Mouse (Mus musculus) megakaryocyte, adult 5-6 weeks (primary cell): Measurements from ENCODE around the gene Prex1. TPM values are rescaled to one million over a fixed set of nuclear protein-coding genes. Genes with fewer than 3 reads are reported as not detected.

Experiments used
- ATAC-seq: 2 replicates; pipeline ENCODE4 v1.8.0; 2016; ENCODE audit warnings: mild to moderate bottlenecking, inconsistent platforms; ENCODE audit not compliant: poor library complexity, severe bottlenecking
- total RNA-seq, 2 experiments: library from RNA; stranded (forward) in 1 of 2; stranded (reverse) in 1 of 2; fragments of 153-499, 151-499 nt in 1 of 2; fragments of 221-1000, 200-1000 nt in 1 of 2; gene quantifications; 2 replicates each; pipeline versions ENCODE4 v1.2.3 to v1.2.4; 2015 to 2017

Prex1 gene
- total RNA-seq, 2 experiments from 2014 or later: 61.1 to 85.4 TPM

DNA sequence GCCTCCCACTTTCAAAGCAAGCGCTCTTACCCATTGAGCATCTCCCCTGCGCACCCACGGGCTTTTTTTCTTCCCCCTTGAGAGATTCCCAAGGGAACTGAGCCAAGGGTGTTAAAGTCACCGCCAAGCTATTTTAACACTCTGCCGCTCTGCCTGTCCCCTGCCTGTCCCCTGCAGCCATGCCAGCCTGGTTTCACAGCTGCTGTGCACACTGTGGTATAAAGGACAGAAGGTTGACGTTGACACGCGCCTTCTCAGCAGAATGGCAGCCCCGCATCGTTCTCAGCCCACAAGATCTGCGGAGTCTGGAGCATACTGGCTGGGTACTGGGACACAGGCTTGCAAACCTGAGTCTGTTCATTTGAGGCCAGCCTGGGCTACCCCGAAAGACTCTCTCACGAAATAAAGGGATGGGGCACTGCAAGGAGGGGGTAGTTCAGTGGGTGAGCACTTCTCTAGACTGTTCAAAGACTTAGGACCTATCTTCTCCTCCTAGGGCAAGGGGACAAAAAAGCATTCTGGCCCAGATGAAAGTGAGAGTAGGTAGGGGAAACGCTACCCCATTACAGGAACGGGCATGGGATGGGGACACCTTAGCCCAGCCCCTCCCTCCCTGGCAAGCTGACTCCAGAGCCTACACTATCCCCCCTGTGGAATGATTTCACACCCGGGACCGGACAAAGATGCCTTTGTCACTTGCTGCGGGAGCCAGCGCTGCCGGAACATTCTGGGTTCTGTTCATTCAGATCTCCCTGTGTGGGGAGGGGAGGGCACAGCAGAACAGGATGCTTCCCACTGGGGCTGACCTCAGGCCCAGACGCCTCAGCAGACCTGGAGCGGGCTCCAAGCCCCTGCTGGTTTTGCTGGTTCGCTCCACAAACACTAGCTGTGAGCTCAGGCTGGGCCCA lies 21.8 kb downstream of the Prex1 start:
- ATAC-seq: no peak

DNA sequence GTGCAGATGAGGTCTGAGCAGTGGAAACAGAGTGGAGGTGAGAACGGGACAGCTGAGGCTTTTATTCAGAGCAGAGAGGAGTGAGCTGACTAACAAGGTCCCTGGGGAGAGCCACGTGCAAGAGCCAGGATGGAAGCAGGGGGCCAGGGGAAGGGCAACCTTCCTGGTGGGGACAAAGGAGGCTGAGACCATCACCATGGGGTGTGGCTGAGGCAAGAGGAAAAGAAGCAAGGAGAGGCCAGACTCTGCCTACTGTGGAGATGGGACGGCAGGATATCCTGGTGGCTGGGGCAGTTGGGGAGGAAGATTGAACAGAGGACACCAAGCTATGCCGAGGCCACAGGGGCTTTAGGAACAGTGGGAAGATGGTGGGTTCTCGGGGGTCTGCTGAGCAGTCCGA lies 26.7 kb downstream of the Prex1 start:
- no peak for ATAC-seq

DNA sequence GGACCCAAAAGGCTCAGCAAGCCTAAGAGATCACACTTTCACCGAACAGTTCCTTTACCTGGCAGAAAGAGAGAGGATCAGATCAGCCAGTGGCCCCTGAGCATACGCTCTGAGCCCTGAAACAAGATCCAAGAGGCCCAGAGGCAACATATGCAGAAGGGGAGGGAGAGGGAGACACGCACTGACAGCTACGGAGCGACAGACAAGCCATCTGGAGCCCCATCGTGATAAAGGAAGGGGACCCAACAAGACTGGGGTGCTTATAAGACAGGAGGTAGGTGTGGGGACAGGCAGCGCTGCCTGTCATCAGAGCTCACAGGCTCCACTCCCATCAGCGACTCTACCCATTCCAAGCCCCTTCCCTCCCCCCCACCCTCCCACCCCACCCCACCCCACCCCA lies 27.8 kb downstream of the Prex1 start:
- no peak for ATAC-seq

DNA sequence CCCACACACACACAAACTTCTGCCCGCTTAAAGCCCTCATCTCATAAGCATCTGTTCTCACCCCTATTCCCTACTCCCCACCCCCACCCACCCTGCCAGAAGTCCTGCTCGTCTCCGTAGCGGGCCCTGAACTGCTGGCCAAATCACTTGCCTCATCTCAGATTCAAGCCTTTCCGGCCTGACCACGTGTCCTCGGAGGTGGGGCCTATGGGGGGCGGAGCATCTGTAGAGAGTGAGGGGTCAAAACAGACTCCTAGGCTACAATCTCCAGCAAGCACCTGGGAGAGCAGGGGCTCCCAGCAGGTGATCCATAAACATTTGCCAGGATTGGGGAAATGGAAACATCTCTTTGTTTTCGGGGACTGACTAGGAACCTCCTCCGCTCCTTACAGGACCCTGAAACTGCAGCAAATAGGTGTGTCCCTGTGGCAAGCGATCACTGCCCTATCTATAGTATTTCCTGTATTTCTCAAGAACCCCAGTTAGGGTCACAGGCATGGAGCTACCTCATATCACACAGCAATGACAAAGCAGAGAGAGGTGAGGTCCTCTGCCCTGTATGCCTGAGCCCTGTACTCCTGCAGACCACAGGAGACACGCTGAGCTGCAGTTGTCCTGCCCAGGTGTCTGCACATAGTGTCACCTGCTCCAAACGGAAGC lies 29.6 kb downstream of the Prex1 start:
- peak; percentile 90 for ATAC-seq

DNA sequence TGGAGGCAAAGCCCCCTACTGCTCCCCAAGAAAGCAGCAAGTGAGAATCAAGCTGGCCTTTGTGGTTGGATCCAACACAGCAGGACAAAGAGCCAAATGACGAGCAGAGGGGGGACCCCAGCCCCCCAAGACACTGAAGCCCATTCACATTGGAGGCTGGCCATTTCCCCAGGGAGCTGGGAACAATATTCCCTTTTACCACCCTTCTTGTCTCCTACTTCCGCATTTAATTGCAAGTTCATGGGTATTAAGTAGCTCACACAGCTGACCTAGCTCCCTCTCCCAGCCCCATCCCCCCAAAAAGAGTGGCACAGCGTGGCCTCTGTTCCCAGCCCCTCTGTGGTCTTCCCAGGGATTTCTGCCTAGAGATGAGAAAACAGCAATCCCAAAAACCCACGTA lies 30.8 kb downstream of the Prex1 start:
- no peak for ATAC-seq

DNA sequence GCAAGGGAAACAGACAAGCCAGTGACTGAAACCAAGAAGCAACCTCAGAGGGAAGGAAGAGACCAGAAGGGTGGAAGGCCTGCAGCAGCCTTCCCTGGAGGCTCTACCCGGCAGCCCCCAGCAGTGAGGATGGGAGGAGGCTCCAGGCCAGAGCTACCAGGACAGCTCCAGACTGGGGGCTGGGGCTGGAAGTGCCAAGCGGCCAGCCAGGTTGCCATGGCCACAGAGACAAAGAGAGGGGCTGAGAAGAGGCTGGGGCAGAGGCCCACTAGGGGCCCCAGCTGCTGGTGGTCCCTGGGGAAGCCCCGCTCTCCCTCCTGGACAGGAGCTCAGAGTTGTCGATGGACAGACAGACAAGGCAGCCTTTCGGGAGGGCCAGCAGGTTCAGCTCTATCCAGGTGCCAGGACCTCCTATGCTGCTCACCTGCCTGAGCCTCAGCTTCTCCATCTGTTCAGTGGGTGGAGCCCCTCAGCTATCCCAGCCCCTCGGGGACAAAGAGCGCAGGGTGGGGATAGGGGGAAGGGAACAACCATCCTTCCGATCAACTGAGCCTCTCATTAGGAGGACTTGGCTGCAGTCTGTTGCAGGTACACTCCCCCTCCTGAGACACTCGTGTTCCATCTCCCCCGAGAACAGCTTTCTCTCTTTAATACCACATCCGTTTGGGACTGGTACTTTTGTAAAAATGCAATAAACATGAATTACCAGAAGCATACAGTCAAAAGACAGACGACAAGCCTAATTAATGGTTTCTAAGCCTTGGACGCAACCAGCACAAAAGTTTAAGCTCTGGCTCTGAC lies 34.5 kb downstream of the Prex1 start:
- ATAC-seq: no peak

DNA sequence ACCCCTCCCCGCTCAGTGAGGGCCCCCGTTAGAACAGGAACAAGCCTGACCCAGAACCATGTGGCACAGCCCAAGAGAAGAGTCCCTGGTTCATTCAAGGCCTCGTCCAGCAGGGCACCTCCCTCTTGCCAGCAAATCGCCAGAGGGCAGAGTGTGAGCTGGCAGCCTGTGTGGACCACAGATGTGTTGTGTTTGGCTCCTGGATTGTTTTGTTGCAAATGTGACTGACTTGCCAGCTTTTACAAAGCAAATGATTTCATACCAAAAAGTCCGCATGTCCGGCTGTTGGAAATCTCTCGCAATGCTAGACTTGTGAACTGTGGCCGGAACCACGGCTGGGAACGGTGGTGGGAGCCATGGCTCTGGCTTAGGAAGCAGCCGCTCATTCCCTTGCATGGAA lies 36.7 kb downstream of the Prex1 start:
- no peak for ATAC-seq

DNA sequence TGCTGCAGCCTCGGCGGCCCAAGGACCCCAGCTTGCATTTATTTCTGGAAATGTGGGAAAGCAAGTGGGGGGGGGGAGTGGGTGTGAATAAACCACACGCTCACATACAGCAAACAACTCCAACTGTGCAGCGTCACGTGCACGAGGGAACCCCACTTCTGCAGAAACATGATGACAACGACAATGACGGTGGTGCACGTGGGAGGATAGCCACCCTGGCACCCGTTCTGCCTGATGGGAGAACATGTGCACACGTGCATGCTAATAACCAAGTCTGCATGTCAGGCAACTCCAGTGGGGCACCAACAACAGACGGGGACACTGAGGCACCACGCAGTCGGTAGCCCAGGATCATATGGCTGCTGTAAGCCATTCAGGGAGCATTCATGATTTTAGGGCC lies 37.1 kb downstream of the Prex1 start:
- ATAC-seq: no peak

DNA sequence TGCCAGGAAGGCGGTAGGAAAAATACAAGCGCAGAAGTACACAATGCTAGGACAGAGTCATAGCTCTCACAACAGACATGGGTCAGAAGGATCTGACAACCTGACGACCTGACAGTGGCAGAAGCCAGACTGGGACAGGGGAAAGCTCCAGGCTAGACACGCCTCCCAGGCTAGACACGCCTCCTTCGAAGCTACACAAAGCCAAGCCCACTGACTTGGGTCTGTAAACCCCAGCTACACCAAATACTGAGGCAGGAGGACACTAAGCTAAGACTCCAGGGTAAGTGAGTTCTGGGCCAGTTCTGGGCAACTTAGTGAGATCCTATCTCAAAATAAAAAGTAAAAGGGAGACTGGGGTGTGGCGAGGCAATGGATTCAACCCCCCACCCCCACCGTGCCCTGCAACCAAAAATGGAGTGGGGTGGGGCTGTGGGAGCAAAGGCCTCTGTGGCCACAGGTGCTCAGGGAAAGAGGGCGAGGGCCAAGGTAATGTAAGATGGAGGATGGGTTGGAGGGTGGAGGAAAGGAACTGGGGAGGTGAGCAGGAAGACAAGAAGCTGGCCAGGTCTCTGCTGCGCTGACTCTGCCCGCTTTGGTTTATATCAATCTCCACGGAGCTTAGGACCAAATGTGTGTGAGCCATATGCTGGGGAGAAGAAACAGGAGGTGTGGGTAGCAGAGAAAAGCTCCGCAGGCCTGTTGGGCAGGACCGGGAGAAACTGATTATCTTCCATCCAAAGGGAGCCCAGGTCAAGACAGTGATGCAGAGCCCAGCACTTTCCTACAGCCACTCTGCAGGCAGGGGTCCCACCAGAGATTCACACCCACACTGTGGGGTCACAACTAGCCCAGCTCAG lies 37.8 kb downstream of the Prex1 start:
- no peak for ATAC-seq

DNA sequence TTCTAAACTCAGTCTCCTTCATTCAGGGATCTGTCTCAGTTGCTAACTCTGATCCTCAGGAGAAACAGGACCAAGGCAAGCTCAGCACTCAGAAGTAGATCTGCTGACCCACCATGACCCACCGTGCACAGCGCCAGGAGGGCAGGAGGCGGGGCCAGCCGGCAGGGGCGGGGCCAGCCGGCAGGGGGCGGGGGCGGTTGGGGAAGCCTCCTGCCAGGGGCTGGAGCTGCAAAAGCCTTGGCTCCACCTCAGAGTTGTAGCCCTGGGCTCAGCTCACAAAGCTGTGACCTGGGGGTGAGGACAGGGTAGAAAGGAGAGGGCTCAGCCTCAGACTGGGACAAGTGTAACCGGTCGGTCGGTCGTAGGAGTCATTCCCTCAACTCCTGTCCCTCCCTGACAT lies 38.9 kb downstream of the Prex1 start:
- no peak for ATAC-seq

DNA sequence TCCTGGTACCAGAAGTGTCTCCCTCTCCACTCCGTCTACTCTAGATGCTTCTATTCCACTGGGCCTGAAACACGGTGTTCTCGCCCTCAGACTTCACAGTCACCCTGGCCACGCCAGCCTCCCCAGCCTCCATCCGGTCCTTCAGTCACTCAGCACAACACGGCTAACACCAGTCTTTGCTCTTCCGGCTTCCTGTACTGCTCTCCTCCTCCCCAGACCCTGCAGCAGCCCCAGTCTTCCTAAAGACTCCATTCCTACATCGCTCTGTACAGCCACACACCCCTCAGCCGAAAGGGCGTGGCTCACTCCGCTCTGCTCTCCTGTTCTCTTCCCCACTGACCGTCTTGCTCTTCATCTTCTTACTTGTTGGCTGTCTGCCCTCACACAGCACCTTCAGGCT lies 39.7 kb downstream of the Prex1 start:
- peak; percentile 15; the same call in 1 of the 2 replicates for ATAC-seq

DNA sequence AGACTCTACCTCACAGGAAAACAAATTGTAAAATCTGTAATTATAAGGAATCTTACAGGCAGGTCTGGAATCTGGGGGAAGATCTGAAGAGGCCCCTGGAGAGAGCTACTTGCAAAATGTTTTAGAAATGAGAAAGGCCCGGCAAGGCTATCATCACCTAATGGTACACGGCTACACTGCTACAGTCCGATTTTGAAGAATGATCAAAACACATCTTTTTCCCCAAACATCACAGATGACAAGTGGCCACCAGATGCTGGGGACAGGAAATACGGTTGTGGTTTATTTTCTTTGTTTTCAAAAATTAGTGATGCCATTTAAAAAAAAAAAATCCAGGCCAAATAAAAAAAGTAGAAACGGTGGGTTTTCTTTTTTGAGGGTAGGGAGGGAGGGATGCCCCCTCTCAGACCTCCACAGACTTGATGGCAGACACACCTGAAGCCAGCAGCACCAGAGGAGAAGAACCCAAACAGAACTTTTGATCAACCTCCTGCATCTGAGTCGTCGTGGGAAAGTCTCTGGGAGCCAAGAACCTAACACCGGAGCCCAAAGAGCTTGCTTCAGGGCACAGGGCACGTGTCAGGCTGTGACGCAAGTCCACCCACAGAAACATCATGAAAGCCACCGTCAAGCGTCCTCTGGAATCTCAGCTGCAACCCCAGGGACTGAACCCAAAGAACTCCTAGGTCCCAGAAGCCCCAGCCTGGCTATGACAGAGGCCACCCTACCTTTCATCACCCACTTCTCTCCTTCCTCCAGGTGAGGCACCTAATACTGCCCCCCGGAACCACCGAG lies 41.3 kb downstream of the Prex1 start:
- ATAC-seq: peak; percentile 56

DNA sequence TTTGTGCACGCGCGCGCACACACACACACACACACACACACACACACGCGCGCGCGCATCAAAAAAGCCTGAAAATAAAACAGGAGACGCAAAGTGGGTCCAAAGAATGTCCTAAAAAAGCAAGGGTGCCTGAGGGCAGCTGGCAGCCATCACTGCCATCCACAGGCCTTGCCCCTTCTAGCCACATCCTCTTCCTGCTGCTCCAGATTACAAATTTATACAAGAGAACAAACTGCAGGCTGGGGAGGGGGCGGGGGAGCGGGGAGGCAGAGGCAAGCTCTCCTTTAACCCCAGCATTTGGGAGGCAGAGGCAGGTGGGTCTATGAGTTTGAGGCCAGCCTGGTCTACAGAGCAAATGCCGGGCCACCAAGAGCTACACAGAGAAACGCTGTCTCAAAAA lies 42.0 kb downstream of the Prex1 start:
- peak; percentile 56 for ATAC-seq

DNA sequence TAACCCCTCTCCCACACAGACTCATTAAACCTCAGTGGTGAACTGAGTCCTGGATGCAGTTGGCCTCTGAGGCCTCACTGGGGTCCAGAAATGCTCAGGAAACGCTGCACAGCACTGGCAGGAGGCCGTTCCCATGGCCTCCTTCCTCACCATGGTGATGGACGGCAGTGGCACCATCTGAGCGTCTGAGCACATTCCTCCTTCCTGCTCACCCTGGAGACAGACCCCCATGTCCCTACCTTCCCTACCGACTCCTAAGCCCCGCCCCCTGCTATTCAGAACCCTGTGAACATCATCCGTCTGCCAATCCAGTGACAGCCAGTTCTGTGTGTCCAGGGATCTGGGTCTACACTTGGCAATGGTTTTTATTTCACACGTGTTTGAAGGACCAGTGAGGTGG lies 42.6 kb downstream of the Prex1 start:
- no peak for ATAC-seq

DNA sequence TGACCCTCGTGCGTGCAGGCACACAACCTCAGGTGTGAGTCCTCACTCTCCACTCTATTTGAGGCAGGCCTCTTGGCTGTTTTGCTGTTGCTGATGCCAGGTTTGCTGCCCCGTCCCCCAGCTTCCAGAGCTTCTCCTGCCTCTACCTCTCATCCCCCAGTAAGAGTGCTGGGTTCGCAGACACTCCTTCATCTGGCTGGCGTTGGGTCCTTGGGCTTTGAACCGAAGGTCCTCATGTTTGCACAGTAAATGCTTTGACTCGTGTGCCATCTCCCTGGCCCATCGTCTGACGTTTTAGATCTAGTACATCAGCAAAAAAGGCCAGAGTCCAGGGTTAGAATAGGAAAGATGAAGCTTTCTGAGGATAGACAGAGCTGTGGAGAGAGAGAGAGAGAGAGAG lies 43.7 kb downstream of the Prex1 start:
- ATAC-seq: no peak

DNA sequence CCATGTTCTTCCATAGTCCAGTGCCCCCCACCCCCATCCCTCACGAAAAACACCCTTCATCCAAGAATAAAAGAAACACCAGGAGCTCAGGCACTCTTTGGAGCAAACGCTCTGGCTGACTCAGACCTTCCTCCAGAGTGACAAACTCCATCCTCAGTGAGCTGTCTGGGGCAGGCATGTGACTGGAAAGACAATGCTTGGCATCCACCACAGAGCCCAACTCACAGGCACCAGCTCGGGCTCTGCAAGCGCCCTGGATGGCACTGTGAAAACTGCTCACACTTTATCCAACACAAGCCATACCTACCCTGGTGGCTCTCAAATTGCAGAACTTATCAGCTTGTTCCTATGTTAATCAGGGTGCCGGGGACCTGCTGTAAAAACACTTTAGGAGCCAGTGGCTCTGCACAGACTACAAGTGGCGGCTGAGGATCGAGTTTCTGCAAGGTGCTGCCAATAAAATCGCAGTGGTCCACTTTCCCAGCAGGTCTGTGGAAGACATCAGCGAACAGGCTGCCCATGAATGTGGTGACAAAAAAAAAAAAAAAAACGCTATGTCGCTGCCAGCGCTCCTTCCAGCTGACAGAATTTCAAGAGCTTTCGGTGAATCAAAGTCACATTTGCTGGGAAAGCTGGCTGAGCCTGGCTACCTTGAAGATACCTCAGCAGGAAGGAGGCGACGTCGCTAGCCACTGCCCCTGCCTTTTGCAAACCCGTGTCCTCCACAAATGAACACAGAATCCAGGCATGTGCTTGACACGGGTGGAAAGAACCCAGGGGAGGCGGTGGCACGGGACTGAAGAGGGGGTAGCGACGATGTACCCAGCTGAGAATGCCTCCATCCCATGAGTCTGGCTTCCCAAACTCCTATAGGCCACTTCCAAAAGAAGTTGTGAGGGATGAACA lies 45.6 kb downstream of the Prex1 start:
- no peak for ATAC-seq

DNA sequence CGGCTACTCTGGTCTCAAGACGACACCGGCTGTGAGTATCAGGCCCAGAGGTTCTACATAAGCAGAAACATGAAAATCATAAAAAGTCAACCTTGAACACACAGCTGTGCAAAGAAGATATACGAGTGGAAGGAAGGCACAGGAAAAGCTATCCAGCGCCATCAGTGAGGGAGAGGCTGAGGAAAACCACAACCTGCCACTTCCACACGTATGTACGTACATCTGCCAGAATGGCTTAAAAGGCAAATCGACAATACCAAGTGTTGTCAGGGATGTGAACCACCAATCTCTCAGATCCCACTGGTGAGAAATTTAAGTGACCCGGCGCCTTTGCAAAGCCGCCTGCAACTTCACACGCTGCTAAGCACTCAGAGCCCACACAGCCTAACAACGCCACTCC lies 47.5 kb downstream of the Prex1 start:
- no peak for ATAC-seq

DNA sequence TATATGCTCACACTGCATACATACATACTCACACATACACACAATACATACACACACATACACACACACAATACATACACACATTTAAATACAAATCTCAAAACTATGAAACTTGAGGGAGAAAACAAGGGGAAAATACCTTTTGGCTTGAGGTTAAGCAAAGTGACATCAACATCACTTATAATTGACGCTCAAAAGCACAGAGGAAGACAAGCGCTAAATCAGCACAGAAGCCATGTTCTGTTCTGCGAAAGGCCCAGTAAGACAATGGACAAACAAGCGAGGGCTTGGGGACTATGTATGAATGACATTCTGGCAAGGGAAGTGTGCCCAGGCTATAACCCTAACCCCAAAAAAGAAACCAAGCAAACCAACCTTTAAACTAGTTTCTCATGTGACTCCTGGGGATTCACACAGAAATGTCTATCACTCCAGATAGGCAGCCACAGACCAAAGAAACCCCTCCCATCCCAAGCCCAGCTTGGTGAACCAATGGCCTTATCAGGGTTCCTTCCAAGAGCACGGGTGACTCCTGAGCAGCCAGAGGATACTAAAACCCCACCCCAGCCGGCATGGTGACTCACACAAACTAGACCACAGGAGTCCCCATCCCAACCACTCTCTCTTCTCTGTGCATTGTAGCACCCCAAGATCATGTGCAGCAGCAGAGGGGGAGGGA lies 48.2 kb downstream of the Prex1 start:
- ATAC-seq: peak; percentile 67
